Mouse (Mus musculus) mesoderm, embryonic 11.5 days (tissue): ENCODE data around the gene Fbxw8.

Source experiments
- DNase-seq: peaks from one replicate; pipeline ENCODE4 v3.0.0-alpha.2; 2012; ENCODE audit warnings: low read depth, low spot score

The Fbxw8 gene

GRCm38 (mm10) chr5:118108124-118108793 lies 47.0 kb downstream of the Fbxw8 start:
- DNase-seq: no peak

- DNase-seq: no peak
Observed at GRCm38 (mm10) chr5:118106667-118107066, 48.6 kb downstream of the Fbxw8 start.

GRCm38 (mm10) chr5:118105536-118105935 lies 49.7 kb downstream of the Fbxw8 start:
- no peak for DNase-seq

GRCm38 (mm10) chr5:118099870-118100478 lies 55.3 kb downstream of the Fbxw8 start:
- no peak for DNase-seq

GRCm38 (mm10) chr5:118099069-118099869 lies 56.0 kb downstream of the Fbxw8 start:
- DNase-seq: no peak

- DNase-seq: no peak
Observed at GRCm38 (mm10) chr5:118096317-118096716, 58.9 kb downstream of the Fbxw8 start.

- no peak for DNase-seq
Observed at GRCm38 (mm10) chr5:118095849-118096248, 59.4 kb downstream of the Fbxw8 start.

GRCm38 (mm10) chr5:118095433-118095832 lies 59.8 kb downstream of the Fbxw8 start:
- DNase-seq: no peak

- no peak for DNase-seq
Observed at GRCm38 (mm10) chr5:118093321-118094035, 61.8 kb downstream of the Fbxw8 start.

GRCm38 (mm10) chr5:118090837-118091236 lies 64.4 kb downstream of the Fbxw8 start:
- DNase-seq: peak; percentile 53

GRCm38 (mm10) chr5:118090101-118090500 lies 65.2 kb downstream of the Fbxw8 start:
- DNase-seq: no peak

- peak; percentile 47 for DNase-seq
Observed at GRCm38 (mm10) chr5:118089102-118089501, 66.2 kb downstream of the Fbxw8 start.

- no peak for DNase-seq
Observed at GRCm38 (mm10) chr5:118086956-118087355, 68.3 kb downstream of the Fbxw8 start.

GRCm38 (mm10) chr5:118085313-118085712 lies 70.0 kb downstream of the Fbxw8 start:
- DNase-seq: no peak

GRCm38 (mm10) chr5:118084171-118084727 lies 71.0 kb downstream of the Fbxw8 start:
- DNase-seq: no peak

- no peak for DNase-seq
Observed at GRCm38 (mm10) chr5:118083060-118083638, 72.1 kb downstream of the Fbxw8 start.

- DNase-seq: no peak
Observed at GRCm38 (mm10) chr5:118081996-118082395, 73.3 kb downstream of the Fbxw8 start.

GRCm38 (mm10) chr5:118081374-118081949 lies 73.8 kb downstream of the Fbxw8 start:
- no peak for DNase-seq

GRCm38 (mm10) chr5:118079839-118080250 lies 75.4 kb downstream of the Fbxw8 start:
- no peak for DNase-seq

GRCm38 (mm10) chr5:118079354-118079753 lies 75.9 kb downstream of the Fbxw8 start:
- DNase-seq: no peak

GRCm38 (mm10) chr5:118078550-118078949 lies 76.7 kb downstream of the Fbxw8 start:
- no peak for DNase-seq
